Mouse (Mus musculus) brain, embryonic 14.5 days (tissue): Measurements from ENCODE around the gene Itga2b.

Experiments
- CTCF ChIP-seq: fragments of 200-500 bp; IDR thresholded peaks from 2 replicates; pipeline ENCODE4 v1.5.1; 2012; ENCODE audit warnings: inconsistent platforms, mild to moderate bottlenecking, moderate library complexity, borderline replicate concordance; ENCODE audit not compliant: insufficient read depth, insufficient read length; ENCODE audit errors: extremely low read depth
- POLR2A ChIP-seq: fragments of 200-500 bp; IDR thresholded peaks from 2 replicates; pipeline ENCODE4 v1.6.1; 2012; ENCODE audit warnings: mild to moderate bottlenecking, inconsistent platforms, borderline replicate concordance; ENCODE audit not compliant: poor library complexity, insufficient read depth, insufficient read length, severe bottlenecking; ENCODE audit errors: extremely low read depth

- TF ChIP-seq POLR2A (no peak), CTCF (peak; percentile 92)
Observed at GRCm38 (mm10) chr11:102434406-102434805, 35.5 kb downstream of the Itga2b start.
